Mouse (Mus musculus): ENCODE measurements around the gene Nr2e1.

DNA sequence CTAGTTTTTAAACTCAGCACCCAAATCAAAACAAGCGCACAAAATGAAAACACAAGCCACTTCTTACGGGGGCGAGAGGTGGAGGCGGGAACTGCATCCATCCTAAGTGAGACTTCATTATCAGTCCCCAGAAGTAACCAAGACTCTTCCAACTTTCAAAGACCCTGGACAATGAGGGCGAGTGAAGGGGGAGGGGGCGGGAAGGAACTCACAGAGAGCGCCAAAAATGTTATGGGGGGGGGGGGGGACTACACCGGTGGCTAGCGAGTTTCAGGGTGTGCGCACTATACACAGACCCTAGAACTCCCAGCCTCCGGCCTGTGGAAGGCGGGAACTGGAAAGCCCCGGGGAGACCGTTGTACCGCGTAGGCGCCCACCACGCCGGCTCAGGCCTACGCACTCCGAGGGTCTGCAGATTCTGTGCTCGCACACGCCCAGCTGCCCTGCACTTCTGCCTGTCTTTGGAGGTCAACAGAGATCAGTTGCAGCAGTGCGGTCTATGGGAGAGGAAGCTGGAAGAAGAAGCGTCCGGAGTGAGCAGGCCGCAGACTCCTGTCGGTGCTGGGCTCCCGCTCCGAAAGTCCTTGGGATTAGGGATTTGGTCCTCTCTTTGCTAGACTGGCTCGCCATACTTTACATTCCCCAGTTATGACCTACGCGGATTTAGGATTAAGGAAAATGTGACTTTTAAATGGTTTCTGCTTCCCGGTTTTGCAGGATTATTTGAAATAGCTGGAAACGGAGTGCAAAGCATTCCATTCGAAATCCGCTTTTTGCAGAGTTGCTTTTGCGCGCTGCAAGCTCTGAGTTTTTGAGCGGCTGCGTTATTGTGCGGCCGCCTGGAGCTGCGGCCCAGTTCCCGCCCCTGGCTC is 1.5 kb downstream of the Nr2e1 start:
- no peak for TF ChIP-seq CTCF (IDR thresholded peaks at IDR 0.05; ENCODE audit: low read depth)
- no peak for TF ChIP-seq EP300 (IDR thresholded peaks at IDR 0.05; ENCODE audit: low read depth)

Data from liver, postnatal 0 days (tissue).